Mouse (Mus musculus) forebrain, embryonic 12.5 days (tissue): ENCODE measurements at regions not wholly inside any gene's neighbourhood (a gene's known extent, or its start where the extent isn't known, plus 50 kb on each side); places are given as distances from the start of the nearest gene placed in this dataset.

Source experiments
- ATAC-seq: fragments of 200-750 bp; cut with Nextera tagmentation; 2 replicates; pipeline ENCODE4 v1.8.0; 2017; ENCODE audit warnings: moderate TSS enrichment; ENCODE audit not compliant: low FRiP score
- H3K27ac ChIP-seq: fragments of 300-500 bp; sonication (generic); 2 replicates; pipeline ENCODE4 v1.5.1; 2016; ENCODE audit warnings: mild to moderate bottlenecking
- H3K27me3 ChIP-seq: fragments of 300-500 bp; sonication (generic); 2 replicates; pipeline ENCODE4 v1.6.1; 2016; ENCODE audit warnings: mild to moderate bottlenecking
- H3K36me3 ChIP-seq: fragments of 300-500 bp; sonication (generic); replicated peaks from 2 replicates; pipeline ENCODE4 v1.6.1; 2016; ENCODE audit warnings: mild to moderate bottlenecking
- H3K4me1 ChIP-seq: fragments of 300-500 bp; sonication (generic); 2 replicates; pipeline ENCODE4 v1.6.1; 2016
- H3K4me2 ChIP-seq: fragments of 300-500 bp; sonication (generic); 2 replicates; pipeline ENCODE4 v1.6.1; 2016; ENCODE audit warnings: mild to moderate bottlenecking, moderate library complexity
- H3K4me3 ChIP-seq: fragments of 300-500 bp; sonication (generic); replicated peaks from 2 replicates; pipeline ENCODE4 v1.5.1; 2016; ENCODE audit warnings: mild to moderate bottlenecking
- H3K9ac ChIP-seq: fragments of 300-500 bp; sonication (generic); 2 replicates; pipeline ENCODE4 v1.6.1; 2016; ENCODE audit warnings: mild to moderate bottlenecking
- H3K9me3 ChIP-seq: fragments of 300-500 bp; sonication (generic); 2 replicates; pipeline ENCODE4 v1.6.1; 2016
- WGBS: fragments of 180-500 bp; shearing (Covaris S2); methylation state at CpG from one replicate; pipeline ENCODE4 v1.1.7; 2016; 5-methylcytosine and 5-hydroxymethylcytosine counted together

- H3K4me3 ChIP-seq = no peak overlapping the region
- H3K4me1 ChIP-seq = no peaks in the 10 kb centered on the region
- no peak overlapping the region for H3K27ac ChIP-seq
- H3K36me3 ChIP-seq = no peaks in the 10 kb centered on the region
- H3K9ac ChIP-seq = no peak overlapping the region
- ATAC-seq = no peak
- 58% methylated on average over 5 of the region's 5 CpGs for WGBS
- H3K9me3 ChIP-seq = no peaks in the 10 kb centered on the region
- H3K27me3 ChIP-seq = no peaks in the 10 kb centered on the region
- H3K4me2 ChIP-seq = no peak overlapping the region
Observed at GRCm38 (mm10) chr12:28309226-28309625, 243.0 kb downstream of the Dcdc2c start.

DNA sequence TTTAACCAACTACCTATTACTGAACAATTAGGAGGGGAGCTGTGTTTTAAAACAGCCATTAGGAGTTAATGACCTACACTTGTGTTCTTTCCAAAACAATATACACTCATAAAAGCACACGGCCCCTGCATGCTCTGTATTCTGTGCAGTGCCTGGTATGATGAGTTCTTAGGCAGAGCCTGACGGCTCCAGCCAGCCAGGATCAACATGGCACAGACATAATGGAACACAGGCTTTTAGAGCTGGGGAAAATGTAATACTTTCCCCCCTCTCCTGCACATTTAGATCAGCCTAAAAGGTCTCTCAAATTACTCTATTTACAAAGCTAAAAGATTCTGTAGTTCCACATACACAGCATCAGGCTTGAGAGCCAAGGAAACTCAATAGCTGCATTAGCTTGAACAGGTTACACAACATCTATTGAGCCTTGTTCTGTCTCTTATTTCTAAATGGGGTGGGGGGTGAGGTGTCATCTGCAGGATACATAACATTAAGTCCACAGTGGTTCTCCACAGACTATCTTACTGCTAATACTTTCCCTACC lies 250.1 kb downstream of the Dcdc2c start:
- Histone ChIP-seq H3K9me3 (no peaks in the 10 kb centered on the region), H3K27ac (no peak overlapping the region), H3K4me1 (no peaks in the 10 kb centered on the region; the same call in 1 of the 2 replicates), H3K4me3 (no peak overlapping the region), H3K4me2 (no peak overlapping the region), H3K27me3 (no peaks in the 10 kb centered on the region), H3K36me3 (no peaks in the 10 kb centered on the region), H3K9ac (no peak overlapping the region)
- ATAC-seq = no peak
- WGBS = 41% methylated on average over 2 of the region's 2 CpGs

- 62% methylated on average over 5 of the region's 5 CpGs for WGBS
- no peak overlapping the region for H3K4me3 ChIP-seq
- no peak overlapping the region for H3K27ac ChIP-seq
- no peak overlapping the region for H3K4me2 ChIP-seq
- no peak overlapping the region for H3K9ac ChIP-seq
- no peaks in the 10 kb centered on the region for H3K9me3 ChIP-seq
- no peaks in the 10 kb centered on the region for H3K36me3 ChIP-seq
- no peaks in the 10 kb centered on the region for H3K27me3 ChIP-seq
- no peak; the same call in 1 of the 2 replicates for ATAC-seq
- H3K4me1 ChIP-seq = no peaks in the 10 kb centered on the region
Observed at GRCm38 (mm10) chr12:28288376-28288896, 263.8 kb downstream of the Dcdc2c start.

- Histone ChIP-seq H3K9me3 (no peaks in the 10 kb centered on the region), H3K27ac (no peak overlapping the region), H3K27me3 (no peaks in the 10 kb centered on the region), H3K4me3 (no peak overlapping the region), H3K4me1 (no peaks in the 10 kb centered on the region), H3K4me2 (no peak overlapping the region), H3K9ac (no peak overlapping the region), H3K36me3 (no peaks in the 10 kb centered on the region)
- no peak for ATAC-seq
- WGBS = 60% methylated on average over 3 of the region's 3 CpGs
Observed at GRCm38 (mm10) chr12:28255524-28255923, 296.7 kb downstream of the Dcdc2c start.

GRCm38 (mm10) chr12:28250526-28250925 lies 301.7 kb downstream of the Dcdc2c start:
- no peaks in the 10 kb centered on the region for H3K4me1 ChIP-seq
- no peak for ATAC-seq
- H3K9ac ChIP-seq = no peak overlapping the region
- WGBS = 80% methylated on average over 1 of the region's 1 CpGs
- no peaks in the 10 kb centered on the region for H3K27me3 ChIP-seq
- no peaks in the 10 kb centered on the region for H3K9me3 ChIP-seq
- no peak overlapping the region for H3K27ac ChIP-seq
- H3K36me3 ChIP-seq = no peaks in the 10 kb centered on the region
- no peak overlapping the region for H3K4me3 ChIP-seq
- no peak overlapping the region for H3K4me2 ChIP-seq

DNA sequence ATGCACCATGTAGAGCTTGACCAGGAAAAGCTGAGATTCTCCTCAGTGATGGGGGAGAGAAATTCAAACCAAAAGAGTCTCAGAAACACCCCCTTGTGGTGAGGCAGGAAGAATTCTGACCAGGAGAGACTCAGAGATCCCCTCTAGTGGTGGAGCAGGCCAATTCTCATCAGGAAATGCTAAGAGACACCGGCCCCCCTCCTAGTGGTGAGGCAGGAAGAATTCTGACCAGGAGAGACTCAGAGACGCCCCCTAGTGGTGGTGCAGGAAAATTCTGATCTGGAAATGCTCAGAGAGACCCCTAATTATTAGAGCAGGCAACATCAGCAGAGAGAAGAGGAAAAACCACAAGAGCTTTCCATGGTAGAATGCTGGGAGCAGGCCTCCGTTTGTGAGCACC lies 303.4 kb downstream of the Dcdc2c start:
- no peak overlapping the region for H3K27ac ChIP-seq

DNA sequence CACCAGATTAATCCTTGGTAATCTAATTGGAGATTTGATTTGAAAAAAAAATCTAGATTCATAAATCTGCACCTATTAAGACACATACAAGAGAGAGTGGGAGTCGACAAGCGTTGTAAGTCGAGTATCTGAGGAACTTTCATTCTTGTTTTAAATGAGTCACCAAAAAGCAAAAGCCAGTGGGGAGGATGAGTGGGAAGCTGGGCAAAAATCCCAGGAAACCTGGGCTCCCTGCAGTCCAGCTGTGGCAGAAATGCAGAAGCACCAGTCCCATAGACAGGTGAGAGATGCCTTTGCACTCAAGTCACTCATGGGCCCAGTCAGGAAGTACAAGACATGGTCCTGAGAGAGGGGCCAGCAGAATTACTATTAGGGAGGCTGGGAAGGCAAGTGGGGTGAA lies 303.9 kb downstream of the Dcdc2c start:
- Histone ChIP-seq H3K27me3 (no peaks in the 10 kb centered on the region), H3K9ac (no peak overlapping the region), H3K4me2 (no peak overlapping the region), H3K4me1 (no peaks in the 10 kb centered on the region), H3K9me3 (no peaks in the 10 kb centered on the region), H3K27ac (no peak overlapping the region), H3K4me3 (no peak overlapping the region), H3K36me3 (no peaks in the 10 kb centered on the region)
- ATAC-seq = no peak
- 93% methylated on average over 3 of the region's 3 CpGs for WGBS

More for the DNA sequence above, 303.4 kb downstream of the Dcdc2c start:
- 59% methylated on average over 3 of the region's 3 CpGs for WGBS
- H3K4me2 ChIP-seq = no peak overlapping the region
- H3K4me3 ChIP-seq = no peak overlapping the region
- H3K9ac ChIP-seq = no peak overlapping the region
- no peaks in the 10 kb centered on the region for H3K9me3 ChIP-seq
- H3K36me3 ChIP-seq = no peaks in the 10 kb centered on the region
- no peak for ATAC-seq
- H3K27me3 ChIP-seq = no peaks in the 10 kb centered on the region
- H3K4me1 ChIP-seq = no peaks in the 10 kb centered on the region

GRCm38 (mm10) chr12:28238016-28238415 lies 314.2 kb downstream of the Dcdc2c start:
- 0 out of 2 replicates have a peak, but pooled peaks cover 3% of the 10 kb centered on the region for H3K4me1 ChIP-seq
- no peaks in the 10 kb centered on the region for H3K9me3 ChIP-seq
- 88% methylated on average over 5 of the region's 5 CpGs for WGBS
- H3K36me3 ChIP-seq = no peaks in the 10 kb centered on the region
- no peak overlapping the region for H3K4me3 ChIP-seq
- ATAC-seq = no peak
- no peaks in the 10 kb centered on the region for H3K27me3 ChIP-seq
- no peak overlapping the region for H3K4me2 ChIP-seq
- no peak overlapping the region for H3K9ac ChIP-seq
- H3K27ac ChIP-seq = no peak overlapping the region

GRCm38 (mm10) chr12:28237041-28237440 lies 315.2 kb downstream of the Dcdc2c start:
- Histone ChIP-seq H3K9me3 (no peaks in the 10 kb centered on the region), H3K27me3 (no peaks in the 10 kb centered on the region), H3K4me3 (no peak overlapping the region), H3K4me1 (0 out of 2 replicates have a peak, but pooled peaks cover 3% of the 10 kb centered on the region), H3K4me2 (no peak overlapping the region), H3K9ac (no peak overlapping the region), H3K27ac (no peak overlapping the region), H3K36me3 (no peaks in the 10 kb centered on the region)
- ATAC-seq = no peak
- 48% methylated on average over 4 of the region's 4 CpGs for WGBS

- H3K9me3 ChIP-seq = no peaks in the 10 kb centered on the region
- H3K4me1 ChIP-seq = no peaks in the 10 kb centered on the region
- no peak for ATAC-seq
- WGBS = 81% methylated on average over 1 of the region's 1 CpGs
- H3K36me3 ChIP-seq = no peaks in the 10 kb centered on the region
- no peak overlapping the region for H3K4me3 ChIP-seq
- H3K9ac ChIP-seq = no peak overlapping the region
- no peaks in the 10 kb centered on the region for H3K27me3 ChIP-seq
- H3K27ac ChIP-seq = no peak overlapping the region
- H3K4me2 ChIP-seq = no peak overlapping the region
Observed at GRCm38 (mm10) chr12:28202847-28203246, 349.4 kb downstream of the Dcdc2c start.

- H3K4me3 ChIP-seq = no peak overlapping the region
- H3K4me1 ChIP-seq = no peaks in the 10 kb centered on the region
- no peak for ATAC-seq
- peaks cover 11% of the 10 kb centered on the region for H3K9me3 ChIP-seq
- no peak overlapping the region for H3K27ac ChIP-seq
- no peak overlapping the region for H3K4me2 ChIP-seq
- no peak overlapping the region for H3K9ac ChIP-seq
- no peaks in the 10 kb centered on the region for H3K27me3 ChIP-seq
- H3K36me3 ChIP-seq = no peaks in the 10 kb centered on the region
Observed at GRCm38 (mm10) chr12:28186695-28187094, 365.5 kb downstream of the Dcdc2c start.

DNA sequence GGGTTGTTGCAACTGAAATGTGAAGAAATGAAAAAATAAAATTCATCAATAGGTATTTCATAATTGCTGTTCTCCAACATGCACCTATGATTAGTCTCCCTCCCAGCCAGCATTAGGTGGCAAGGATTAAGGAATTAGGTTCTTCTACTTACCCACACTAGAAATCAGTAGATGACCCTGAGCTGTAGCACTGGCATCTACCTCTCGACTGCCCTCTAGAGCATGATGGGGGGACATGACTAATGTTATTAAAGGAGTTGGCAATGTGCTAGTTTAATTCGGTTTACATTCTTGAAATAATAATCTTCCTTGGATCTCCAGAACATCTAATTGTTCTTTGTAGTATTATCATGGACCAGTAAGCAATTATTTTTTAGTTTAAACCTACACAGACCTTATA lies 370.9 kb downstream of the Dcdc2c start:
- Histone ChIP-seq H3K4me2 (no peak overlapping the region), H3K9ac (no peak overlapping the region), H3K9me3 (no peaks in the 10 kb centered on the region), H3K27ac (no peak overlapping the region), H3K4me1 (no peaks in the 10 kb centered on the region), H3K36me3 (no peaks in the 10 kb centered on the region), H3K27me3 (no peaks in the 10 kb centered on the region), H3K4me3 (no peak overlapping the region)
- WGBS = 72% methylated on average over 2 of the region's 2 CpGs
- no peak for ATAC-seq

- Histone ChIP-seq H3K9ac (no peak overlapping the region), H3K27ac (no peak overlapping the region), H3K36me3 (no peaks in the 10 kb centered on the region), H3K9me3 (no peaks in the 10 kb centered on the region), H3K4me3 (no peak overlapping the region), H3K4me2 (no peak overlapping the region), H3K4me1 (no peaks in the 10 kb centered on the region), H3K27me3 (no peaks in the 10 kb centered on the region)
- WGBS = 75% methylated on average over 3 of the region's 3 CpGs
- ATAC-seq = no peak
Observed at GRCm38 (mm10) chr12:28176016-28176415, 376.2 kb downstream of the Dcdc2c start.
